Mouse (Mus musculus) cortical plate, adult 2 months (tissue): ENCODE results near the gene Gm9936.

Experiments used
- CTCF ChIP-seq: fragments of 200-500 bp; IDR thresholded peaks from 2 replicates; pipeline ENCODE4 v1.5.1; 2011; ENCODE audit warnings: mild to moderate bottlenecking, control low read depth, low read length; ENCODE audit not compliant: insufficient read depth; ENCODE audit errors: extremely low read depth
- POLR2A ChIP-seq: fragments of 200-500 bp; IDR thresholded peaks from 2 replicates; pipeline ENCODE4 v1.6.1; 2011; ENCODE audit warnings: mild to moderate bottlenecking, low read length, control low read depth; ENCODE audit not compliant: insufficient read depth; ENCODE audit errors: extremely low read depth

- no peak for TF ChIP-seq CTCF
- no peak for TF ChIP-seq POLR2A
Measured at GRCm38 (mm10) chr5:114864813-114865212, 6.3 kb upstream of the Gm9936 start.
